Mouse (Mus musculus): Measurements from ENCODE around the gene Dars.

- TF ChIP-seq POLR2A (IDR thresholded peaks at IDR 0.05; ENCODE audit: borderline replicate concordance, low read depth, low read length) (no peak), CTCF (IDR thresholded peaks at IDR 0.05; ENCODE audit: low read depth, low read length) (no peak)
Measured at GRCm38 (mm10) chr1:128400926-128401325, 16.2 kb downstream of the Dars start.
